Mouse (Mus musculus) left cerebral cortex, adult 8-10 months (tissue): ENCODE data around the gene Arhgef12. TPM values are rescaled to one million over a fixed set of nuclear protein-coding genes. Genes with fewer than 3 reads are reported as not detected.

Experiments used
- DNase-seq, 2 experiments: peaks; one replicate each; pipeline ENCODE4 v3.0.0; 2022; ENCODE audit warnings: low spot score in 2 of 2
- total RNA-seq, 4 experiments: library from RNA; stranded (reverse); gene quantifications; 2 replicates each; pipeline ENCODE4 v1.2.4; 2022

Gene Arhgef12
- total RNA-seq, 4 experiments from 2014 or later = 152 to 184 (median 161) TPM

DNA sequence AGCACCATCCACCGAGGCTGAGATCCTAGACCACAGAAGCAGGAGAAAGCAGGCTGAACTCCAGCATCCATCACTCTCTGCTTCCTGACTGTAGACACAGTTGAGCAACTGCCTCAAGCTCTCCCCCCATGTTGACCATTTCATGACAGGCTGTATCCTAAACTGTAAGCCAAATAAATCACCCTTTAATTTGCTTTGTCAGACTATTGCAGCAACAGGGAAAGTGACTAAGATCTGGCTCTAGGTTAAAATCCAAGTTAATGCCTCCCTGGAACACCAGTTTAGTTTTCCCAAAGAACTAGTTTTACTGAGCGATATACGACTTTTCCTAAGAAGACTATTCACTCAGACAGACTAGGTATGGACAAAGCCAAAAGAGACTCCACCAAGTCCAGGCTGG lies 28.3 kb downstream of the Arhgef12 start:
- DNase-seq = no peak

- DNase-seq = no peak
Measured at GRCm38 (mm10) chr9:43076163-43076562, 30.9 kb downstream of the Arhgef12 start.

GRCm38 (mm10) chr9:43074611-43075010 lies 32.4 kb downstream of the Arhgef12 start:
- DNase-seq = no peak

DNA sequence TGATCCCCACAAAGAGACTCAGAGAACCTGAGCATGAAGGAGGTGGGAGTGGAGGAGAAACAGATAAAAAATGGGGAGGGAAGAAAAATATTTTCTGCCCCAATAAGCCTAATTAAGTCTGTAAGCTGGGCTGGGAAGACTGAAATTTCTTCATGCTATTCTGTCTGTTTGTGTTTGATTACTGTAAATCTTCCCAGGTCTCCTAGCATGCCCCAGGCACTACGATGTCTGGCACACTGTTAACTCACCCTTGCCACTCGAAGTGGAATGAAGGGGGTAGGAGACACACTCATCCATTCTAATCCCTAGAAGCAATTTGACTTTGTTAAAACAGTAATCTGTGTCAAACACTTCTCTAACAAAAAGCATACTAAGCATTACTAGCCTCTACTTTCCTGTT lies 35.3 kb downstream of the Arhgef12 start:
- no peak for DNase-seq

GRCm38 (mm10) chr9:43071176-43071575 lies 35.9 kb downstream of the Arhgef12 start:
- DNase-seq = no peak

DNA sequence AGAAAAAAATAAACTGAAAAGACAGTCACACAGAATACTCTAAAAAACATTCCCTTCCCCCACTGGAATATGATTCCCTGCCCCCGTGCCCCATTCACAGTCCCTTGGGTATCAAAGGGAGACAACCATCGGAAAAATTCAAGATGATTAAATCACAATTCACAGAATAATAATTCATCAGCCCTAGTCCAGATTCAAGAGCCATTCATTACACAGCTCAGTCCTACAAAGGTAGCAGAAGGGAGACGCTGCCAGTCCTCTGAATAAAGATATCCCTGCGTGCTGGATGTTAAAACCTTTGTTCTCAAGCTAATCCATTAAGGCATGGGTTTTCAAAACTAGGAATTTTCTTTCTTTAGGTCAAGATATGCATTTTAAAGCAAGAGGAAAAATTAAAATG lies 36.5 kb downstream of the Arhgef12 start:
- DNase-seq = no peak

DNA sequence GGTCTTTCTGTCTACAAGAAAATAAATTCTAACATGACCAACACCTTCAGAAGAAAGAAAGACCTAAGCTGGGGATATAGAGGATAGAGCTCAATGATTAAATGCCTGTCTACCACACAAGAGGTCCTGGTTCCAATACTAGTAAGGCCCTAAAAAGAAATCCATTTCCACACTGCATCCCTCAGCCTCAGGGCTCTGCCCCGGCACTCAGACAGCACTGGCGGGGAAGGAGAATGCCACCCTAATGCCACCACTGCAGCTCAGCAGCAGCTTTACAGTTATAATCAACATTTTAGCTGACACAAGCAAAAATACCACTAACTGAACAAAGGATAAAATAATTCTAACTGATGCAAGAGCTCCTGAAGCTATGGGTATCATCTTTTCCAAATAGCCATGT lies 36.9 kb downstream of the Arhgef12 start:
- no peak for DNase-seq

DNA sequence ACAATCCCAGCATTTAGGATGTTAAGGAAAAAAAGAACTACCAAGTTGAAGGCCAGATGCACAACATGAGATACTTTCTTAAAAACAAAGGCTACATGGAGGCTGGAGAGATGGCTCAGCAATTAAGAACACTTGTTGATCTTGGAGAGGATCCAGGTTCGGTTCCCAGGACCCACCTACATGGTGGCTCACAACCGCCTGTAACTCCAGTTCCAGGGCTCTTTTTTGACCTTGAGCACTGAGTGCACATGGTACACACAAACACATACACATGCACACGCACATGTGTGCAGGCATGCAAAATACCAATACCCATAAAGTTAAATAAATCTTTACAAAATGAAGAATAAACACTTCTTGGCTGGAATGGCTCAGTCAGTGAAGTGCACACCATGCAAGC lies 39.1 kb downstream of the Arhgef12 start:
- DNase-seq = no peak

DNA sequence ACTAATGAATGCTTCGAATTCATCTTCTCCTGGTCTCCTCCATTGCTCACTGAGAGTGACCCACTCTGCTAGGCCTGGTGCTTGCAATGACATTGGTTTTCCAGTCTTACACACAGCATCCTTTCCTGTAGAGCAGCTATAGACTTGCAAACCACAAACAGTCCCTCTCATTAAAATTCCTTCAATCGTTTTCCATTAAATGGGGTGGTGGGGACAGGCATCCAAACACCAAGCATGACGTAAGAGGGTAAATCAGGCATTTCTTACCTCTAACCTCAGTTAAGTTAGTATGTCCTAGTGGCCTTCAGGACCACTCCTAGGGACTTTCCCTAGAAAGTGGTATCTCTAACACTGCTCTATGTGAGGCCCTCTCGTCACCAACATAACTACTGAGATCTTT lies 41.8 kb downstream of the Arhgef12 start:
- DNase-seq = no peak

GRCm38 (mm10) chr9:43061545-43061944 lies 45.5 kb downstream of the Arhgef12 start:
- DNase-seq = no peak

GRCm38 (mm10) chr9:43050391-43050790 lies 56.6 kb downstream of the Arhgef12 start:
- DNase-seq = no peak

- DNase-seq = no peak
Measured at GRCm38 (mm10) chr9:43044481-43044880, 62.6 kb downstream of the Arhgef12 start.

GRCm38 (mm10) chr9:43038466-43038865 lies 68.6 kb downstream of the Arhgef12 start:
- DNase-seq = no peak

GRCm38 (mm10) chr9:43035208-43035607 lies 71.8 kb downstream of the Arhgef12 start:
- DNase-seq = no peak

DNA sequence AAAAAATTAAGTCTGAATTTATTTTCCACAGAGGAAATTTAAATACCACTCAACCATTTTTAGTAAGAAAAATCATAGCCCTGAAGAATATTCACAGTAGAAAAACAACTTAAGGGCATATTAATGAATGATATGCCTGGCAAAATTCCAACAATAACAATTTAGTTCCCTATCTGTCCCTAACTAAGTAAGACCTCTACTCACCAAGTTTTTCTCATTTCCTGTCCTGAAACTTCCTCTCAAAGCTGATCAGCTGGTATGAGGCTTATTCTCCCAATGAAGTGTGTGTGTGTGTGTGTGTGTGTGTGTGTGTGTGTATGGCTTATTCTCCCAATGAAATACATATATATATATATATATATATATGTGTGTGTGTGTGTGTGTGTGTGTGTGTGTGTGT lies 72.8 kb downstream of the Arhgef12 start:
- no peak for DNase-seq

DNA sequence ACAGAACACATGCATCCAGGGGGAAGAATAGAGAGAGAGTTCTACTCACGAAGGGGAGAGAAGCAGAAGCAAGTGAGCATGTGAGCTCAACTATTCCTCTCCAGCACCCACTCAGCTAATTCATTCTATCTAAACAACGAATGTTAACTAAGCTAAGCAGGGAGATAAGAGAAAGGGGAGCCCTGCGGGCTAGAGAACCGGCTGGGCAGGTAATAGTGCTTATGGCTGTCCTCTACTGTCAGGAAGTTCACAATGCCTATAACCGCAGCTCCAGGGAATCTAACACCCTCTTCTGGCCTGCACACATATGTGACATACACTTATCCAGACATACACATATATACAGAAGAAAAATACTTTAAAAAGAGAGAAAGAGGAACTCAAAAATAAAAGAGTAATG lies 79.3 kb downstream of the Arhgef12 start:
- no peak for DNase-seq

DNA sequence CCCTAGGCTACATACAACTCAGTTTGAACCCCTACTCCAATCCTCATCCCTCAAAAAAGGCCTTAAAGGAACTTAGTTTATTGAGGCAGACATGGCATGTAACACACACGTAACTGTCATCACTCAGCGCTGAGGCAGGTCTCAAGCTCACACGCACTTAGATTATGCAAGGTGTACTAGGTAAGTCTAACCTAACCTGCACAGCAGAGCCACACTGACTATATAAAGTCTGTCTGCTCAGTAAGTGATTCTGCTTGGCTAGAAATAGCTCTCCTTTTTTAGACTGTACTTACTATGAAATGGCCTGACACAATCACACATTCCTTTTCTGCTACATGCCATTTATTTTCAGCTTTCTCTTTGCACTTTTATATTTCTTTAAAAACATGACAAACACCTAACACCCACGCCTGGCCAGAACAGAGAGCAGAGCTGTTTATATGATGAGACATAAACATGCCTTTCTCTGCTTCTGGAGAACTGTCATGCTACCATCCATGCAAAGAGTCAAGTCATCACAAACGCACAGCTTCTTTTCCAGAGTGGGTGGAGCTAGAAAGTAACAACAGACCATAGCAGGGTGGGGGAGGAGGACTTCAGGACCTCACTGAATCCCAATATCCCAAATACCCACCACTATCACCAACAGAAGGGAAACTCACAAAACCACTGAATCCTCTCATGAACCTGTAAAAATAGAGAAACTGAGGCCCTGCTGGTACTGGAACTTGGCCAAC lies 85.4 kb downstream of the Arhgef12 start:
- DNase-seq = peak in 1 of 2 experiments; percentile 67

DNA sequence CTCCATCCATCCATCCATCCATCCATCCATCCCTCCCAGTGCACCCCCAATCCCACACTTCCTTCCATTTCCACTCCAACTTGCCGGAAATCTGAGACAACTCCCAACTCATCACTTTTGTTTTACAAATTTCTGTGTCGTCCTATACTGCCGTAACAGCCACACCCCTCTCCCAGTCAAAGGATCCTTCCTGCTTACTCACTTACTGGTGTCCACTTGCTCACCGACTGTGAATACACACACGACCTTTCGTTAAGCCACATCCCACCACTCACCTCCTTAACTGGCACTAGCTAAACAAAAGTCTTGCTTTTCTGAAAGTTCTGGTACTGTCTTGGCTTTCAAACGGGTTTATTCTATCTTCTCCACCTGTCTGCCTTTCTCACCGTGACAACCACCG lies 87.4 kb downstream of the Arhgef12 start:
- no peak for DNase-seq

GRCm38 (mm10) chr9:43015786-43016185 lies 91.3 kb downstream of the Arhgef12 start:
- DNase-seq = no peak

GRCm38 (mm10) chr9:43015366-43015765 lies 91.7 kb downstream of the Arhgef12 start:
- no peak for DNase-seq

- no peak for DNase-seq
Measured at GRCm38 (mm10) chr9:43014886-43015285, 92.2 kb downstream of the Arhgef12 start.

- no peak for DNase-seq
Measured at GRCm38 (mm10) chr9:43012541-43012940, 94.5 kb downstream of the Arhgef12 start.

- peak; percentile 14 to 64 for DNase-seq
Measured at GRCm38 (mm10) chr9:43011061-43011460, 96.0 kb downstream of the Arhgef12 start.

DNA sequence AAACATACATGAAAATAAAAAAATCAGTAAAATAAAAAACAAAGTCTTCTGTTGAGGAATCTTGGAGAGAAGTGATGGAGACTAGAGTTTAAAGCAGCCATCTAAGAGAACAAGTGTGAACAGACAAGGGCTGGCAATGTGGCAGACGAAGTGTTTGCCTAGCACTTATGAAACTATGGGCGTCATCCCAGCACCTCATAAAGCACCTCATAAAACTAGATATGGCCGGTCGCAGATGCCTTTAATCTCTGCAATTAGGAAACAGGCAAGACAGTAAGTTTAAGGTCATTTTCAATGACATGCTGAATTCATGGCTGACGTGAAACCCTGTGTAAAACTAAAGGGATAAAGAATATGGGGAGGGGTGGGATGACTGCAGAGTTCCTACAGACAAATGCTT lies 103.2 kb downstream of the Arhgef12 start:
- DNase-seq = no peak
